In genomic region chr8:25368561-25369091, GRCm38 (mm10) we compare ENCODE assay signal across 7 mouse cellular contexts.
DNase-seq lines count a peak whose midpoint lies in the region; ATAC-seq lines count a peak whose summit lies in the region.

No protein-coding gene starts in this region.

- no peaks in the 10 kb centered on the region for H3K9me3 ChIP-seq in liver, embryonic 12.5 days (replicated peaks)

- no peak for ATAC-seq in liver, embryonic 12.5 days

- DNase-seq in NIH3T3 (ENCODE audit: low read depth), result peak; percentile 93
- peak; percentile 79 for DNase-seq in embryo, embryonic 10.5 days (ENCODE audit: low spot score)
- DNase-seq in gastrocnemius, postnatal 36 days, result peak; percentile 43 to 49
- DNase-seq in kidney, adult 11 months, result peak; percentile 27
- peak; percentile 73 for DNase-seq in neural tube, embryonic 10.5 days (ENCODE audit: extremely low spot score, low spot score)
- no peak for DNase-seq in Muller cell, postnatal 12 days (ENCODE audit: inconsistent ontology term)

- H3K36me3 ChIP-seq in liver, embryonic 12.5 days, result no peaks in the 10 kb centered on the region

- no peak overlapping the region for H3K27ac ChIP-seq in liver, embryonic 12.5 days

- WGBS in liver, embryonic 12.5 days (ENCODE audit: insufficient replicate concordance), result 16% methylated on average over 11 of the region's 11 CpGs

- H3K4me3 ChIP-seq in liver, embryonic 12.5 days, result no peak overlapping the region

- intact Hi-C loops in gastrocnemius, postnatal 36 days (cut with DNase I), result no loop called here

- peak overlapping the region; percentile 42 for H3K4me2 ChIP-seq in liver, embryonic 12.5 days

- no peak overlapping the region for H3K9ac ChIP-seq in liver, embryonic 12.5 days

- H3K4me1 ChIP-seq in liver, embryonic 12.5 days, result no peaks in the 10 kb centered on the region

- H3K27me3 ChIP-seq in liver, embryonic 12.5 days (replicated peaks), result peaks cover 9% of the 10 kb centered on the region; the same call in 1 of the 2 replicates
